Mouse (Mus musculus) duodenum, adult 2 months (tissue): Measurements from ENCODE around the gene Defb5. TPM values are rescaled to one million over a fixed set of nuclear protein-coding genes. Genes with fewer than 3 reads are reported as not detected.

ENCODE experiments used
- polyA plus RNA-seq: library from polyadenylated mRNA; depleted of rRNA; stranded (reverse); fragments of >200 nt; gene quantifications from 2 replicates; pipeline ENCODE4 v1.2.3, GENCODE M21; 2012; ENCODE audit warnings: low replicate concordance; rRNA removed

Gene Defb5
- polyA plus RNA-seq: not detected in 2 replicates

GRCm38 (mm10) chr8:19247280-19247679 lies at the start of gene Defb5:
TSS of gene Defb5 (plus strand) at chr8:19247580.

GRCm38 (mm10) chr8:19225161-19225560 lies 22.2 kb upstream of the Defb5 start, which contains the start of gene Defb6:
TSS of gene Defb6 (plus strand) at chr8:19225478.

GRCm38 (mm10) chr8:19239616-19240015 lies 7.8 kb upstream of the Defb5 start, which contains the start of gene Defb46:
TSS of gene Defb46 (plus strand) at chr8:19239916.

GRCm38 (mm10) chr8:19293060-19293459 lies 45.7 kb downstream of the Defb5 start, which contains the start of gene Defb3:
TSS of gene Defb3 (plus strand) at chr8:19293360.

Other genes starting within 250 kb of the Defb5 start
- gene Defb38, start 221.0 kb upstream of the Defb5 start, polyA plus RNA-seq: not detected in 2 replicates
- not detected in 2 replicates for gene Defb39, start 182.8 kb upstream of the Defb5 start, polyA plus RNA-seq
- gene Defb12, start 132.7 kb upstream of the Defb5 start, polyA plus RNA-seq: not detected in 2 replicates
- gene Defb34, start 123.8 kb upstream of the Defb5 start, polyA plus RNA-seq: not detected in 2 replicates
- gene Gm45826, start 106.8 kb upstream of the Defb5 start, polyA plus RNA-seq: not detected in 2 replicates
- gene Defb14, start 53.2 kb upstream of the Defb5 start, polyA plus RNA-seq: not detected in 2 replicates
- gene Defb4, start 48.9 kb upstream of the Defb5 start, polyA plus RNA-seq: not detected in 2 replicates
- gene Defb6, start 22.1 kb upstream of the Defb5 start, polyA plus RNA-seq: not detected in 2 replicates
- gene Defb46, start 7.7 kb upstream of the Defb5 start, polyA plus RNA-seq: not detected in 2 replicates
- not detected in 2 replicates for gene Defb3, start 45.8 kb downstream of the Defb5 start, polyA plus RNA-seq
- not detected in 2 replicates for gene Defb8, start 200.0 kb downstream of the Defb5 start, polyA plus RNA-seq
- not detected in 2 replicates for gene Defb7, start 247.5 kb downstream of the Defb5 start, polyA plus RNA-seq